Mouse (Mus musculus) heart, embryonic 16.5 days (tissue): ENCODE data around the gene Casp7. TPM values are rescaled to one million over a fixed set of nuclear protein-coding genes. Genes with fewer than 3 reads are reported as not detected.

Experiments
- ATAC-seq: fragments of 200-750 bp; cut with Nextera tagmentation; replicated peaks from 2 replicates; pipeline ENCODE4 v1.8.0; 2017; ENCODE audit warnings: moderate number of reproducible peaks; ENCODE audit not compliant: insufficient read depth, low FRiP score; ENCODE audit errors: extremely low read depth
- H3K27ac ChIP-seq: fragments of 300-500 bp; sonication (generic); 2 replicates; pipeline ENCODE4 v1.5.1; 2014; ENCODE audit warnings: mild to moderate bottlenecking, low read length, control low read depth, moderate library complexity
- H3K27me3 ChIP-seq: fragments of 300-500 bp; sonication (generic); 2 replicates; pipeline ENCODE4 v1.6.1; 2014; ENCODE audit warnings: low read length, mixed read lengths; ENCODE audit not compliant: control insufficient read depth, insufficient read depth
- H3K36me3 ChIP-seq: fragments of 300-500 bp; sonication (generic); 2 replicates; pipeline ENCODE4 v1.6.1; 2014; ENCODE audit not compliant: control insufficient read depth, insufficient read depth
- H3K4me1 ChIP-seq: fragments of 300-500 bp; sonication (generic); 2 replicates; pipeline ENCODE4 v1.6.1; 2014; ENCODE audit warnings: low read length, mixed read lengths; ENCODE audit not compliant: control insufficient read depth, insufficient read depth
- H3K4me2 ChIP-seq: fragments of 300-500 bp; sonication (generic); 2 replicates; pipeline ENCODE4 v1.6.1; 2014; ENCODE audit warnings: low read depth, mild to moderate bottlenecking, control low read depth, low read length
- H3K4me3 ChIP-seq: fragments of 300-500 bp; sonication (generic); 2 replicates; pipeline ENCODE4 v1.5.1; 2014; ENCODE audit warnings: mild to moderate bottlenecking, control low read depth, low read length
- H3K9ac ChIP-seq: fragments of 300-500 bp; sonication (generic); 2 replicates; pipeline ENCODE4 v1.6.1; 2014; ENCODE audit warnings: low read length, control low read depth
- H3K9me3 ChIP-seq: fragments of 300-500 bp; sonication (generic); replicated peaks from 2 replicates; pipeline ENCODE4 v1.6.1; 2016; ENCODE audit warnings: low read length; ENCODE audit not compliant: control insufficient read depth
- WGBS: fragments of 180-500 bp; shearing (Covaris S2); extraction: QIAGEN DNeasy Blood & Tissue Kit; methylation state at CpG from one replicate; pipeline ENCODE4 v1.1.7; 2014; 5-methylcytosine and 5-hydroxymethylcytosine counted together
- polyA plus RNA-seq: library from polyadenylated mRNA; unstranded; fragments of >200 nt; fragmentation: Nextera tagmentation; extraction: Ambion mirVana; gene quantifications from 2 replicates; pipeline ENCODE4 v1.2.1, GENCODE M21; 2015

Gene Casp7
- polyA plus RNA-seq, 1 experiment from 2014 or later = 33.2 TPM

DNA sequence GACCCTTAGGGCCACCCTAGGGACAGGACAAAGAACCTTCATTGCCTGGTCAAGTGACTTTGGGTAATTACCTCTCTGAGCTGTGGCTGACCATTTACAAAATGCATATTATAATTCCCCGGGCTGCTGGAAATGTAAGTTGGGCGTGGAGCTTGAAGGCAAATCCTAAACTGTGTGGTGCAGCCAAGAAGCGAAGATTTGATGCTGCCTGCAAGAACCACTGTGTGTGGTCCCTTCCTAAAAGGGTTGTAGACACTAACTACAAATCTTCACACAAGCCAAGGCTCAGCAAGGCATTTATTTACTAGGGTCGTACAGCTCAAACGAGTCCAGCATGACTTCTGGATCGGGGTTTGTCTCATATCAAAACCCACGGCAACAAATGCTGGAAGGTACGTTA, 32.4 kb upstream of the Casp7 start:
- Histone ChIP-seq H3K4me3 (no peak overlapping the region), H3K27me3 (no peaks in the 10 kb centered on the region), H3K27ac (no peak overlapping the region), H3K4me2 (no peak overlapping the region), H3K4me1 (peaks cover 4% of the 10 kb centered on the region; the same call in 1 of the 2 replicates), H3K9me3 (no peaks in the 10 kb centered on the region), H3K36me3 (peaks cover 27% of the 10 kb centered on the region), H3K9ac (no peak overlapping the region)
- 83% methylated on average over 8 of the region's 8 CpGs for WGBS
- no peak for ATAC-seq

DNA sequence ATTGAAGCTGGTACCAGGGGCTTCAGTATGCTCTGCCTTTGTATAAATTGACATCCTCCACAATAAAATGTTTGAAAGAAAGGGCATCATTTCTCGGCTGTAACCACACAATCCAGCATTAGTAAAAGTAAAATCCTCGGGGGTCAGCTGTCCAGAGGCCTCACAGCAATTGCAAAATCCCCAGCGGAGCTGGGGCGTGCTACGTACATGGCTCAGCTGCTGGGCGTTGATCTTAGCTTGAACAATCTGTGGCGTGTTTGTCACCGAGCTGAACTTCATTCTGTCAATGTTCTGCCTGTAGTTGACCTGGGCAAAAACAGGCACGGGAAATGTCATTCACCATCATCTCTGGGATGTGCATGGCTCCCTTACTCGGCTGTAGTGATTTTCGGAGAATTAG, 30.8 kb upstream of the Casp7 start:
- no peak overlapping the region for H3K4me3 ChIP-seq
- 81% methylated on average over 11 of the region's 11 CpGs for WGBS
- H3K4me2 ChIP-seq = no peak overlapping the region
- no peaks in the 10 kb centered on the region for H3K9me3 ChIP-seq
- H3K4me1 ChIP-seq = peaks cover 4% of the 10 kb centered on the region; the same call in 1 of the 2 replicates
- peaks cover 31% of the 10 kb centered on the region for H3K36me3 ChIP-seq
- H3K27ac ChIP-seq = no peak overlapping the region
- no peak overlapping the region for H3K9ac ChIP-seq
- H3K27me3 ChIP-seq = no peaks in the 10 kb centered on the region
- no peak for ATAC-seq

DNA sequence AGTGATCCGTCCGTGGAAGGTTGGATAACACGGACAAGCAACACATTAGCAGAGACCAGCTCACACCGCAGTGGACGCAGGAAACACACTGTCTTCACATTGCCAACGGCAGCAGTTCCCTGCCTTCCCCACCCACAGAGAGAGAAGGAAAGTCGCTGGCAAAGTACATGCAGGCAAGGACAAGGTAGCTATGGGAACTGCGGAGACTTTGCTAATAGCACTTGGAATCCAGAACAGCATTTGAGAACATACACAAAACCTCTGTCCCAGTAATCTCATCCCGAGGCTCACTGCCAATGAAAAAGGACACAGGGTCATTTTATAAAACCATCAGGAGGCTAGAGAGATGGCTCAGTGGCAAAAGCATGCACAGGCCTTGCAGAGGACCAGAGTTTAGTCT, 30.3 kb upstream of the Casp7 start:
- ATAC-seq = no peak
- Histone ChIP-seq H3K27ac (no peak overlapping the region), H3K27me3 (no peaks in the 10 kb centered on the region), H3K4me1 (peaks cover 4% of the 10 kb centered on the region; the same call in 1 of the 2 replicates), H3K9ac (no peak overlapping the region), H3K4me3 (no peak overlapping the region), H3K36me3 (peaks cover 28% of the 10 kb centered on the region), H3K4me2 (no peak overlapping the region), H3K9me3 (no peaks in the 10 kb centered on the region)
- 61% methylated on average over 9 of the region's 9 CpGs for WGBS

DNA sequence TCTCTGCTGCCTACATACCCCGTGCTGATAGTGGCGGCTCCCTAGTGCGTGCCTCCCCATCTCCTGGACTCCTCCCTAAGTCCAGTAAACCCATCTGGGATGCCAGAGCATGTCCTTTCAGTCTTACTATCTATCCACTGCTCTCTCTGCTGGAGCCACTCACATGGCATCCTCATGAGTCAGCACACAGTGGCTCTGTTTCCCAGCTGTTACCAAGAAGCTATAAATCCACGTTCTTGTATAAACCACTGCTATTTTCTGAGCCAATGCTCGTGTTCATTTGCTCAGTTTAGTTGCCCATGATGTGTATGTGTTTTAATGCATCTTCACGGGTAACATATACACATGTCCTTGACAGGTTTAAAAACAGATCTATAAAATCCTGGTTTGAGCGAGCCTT, 29.2 kb upstream of the Casp7 start:
- H3K27me3 ChIP-seq = no peaks in the 10 kb centered on the region
- ATAC-seq = no peak
- no peaks in the 10 kb centered on the region for H3K9me3 ChIP-seq
- no peak overlapping the region for H3K4me3 ChIP-seq
- peaks cover 4% of the 10 kb centered on the region; the same call in 1 of the 2 replicates for H3K4me1 ChIP-seq
- no peak overlapping the region for H3K9ac ChIP-seq
- H3K4me2 ChIP-seq = no peak overlapping the region
- no peak overlapping the region for H3K27ac ChIP-seq
- peaks cover 23% of the 10 kb centered on the region for H3K36me3 ChIP-seq
- 73% methylated on average over 7 of the region's 7 CpGs for WGBS

DNA sequence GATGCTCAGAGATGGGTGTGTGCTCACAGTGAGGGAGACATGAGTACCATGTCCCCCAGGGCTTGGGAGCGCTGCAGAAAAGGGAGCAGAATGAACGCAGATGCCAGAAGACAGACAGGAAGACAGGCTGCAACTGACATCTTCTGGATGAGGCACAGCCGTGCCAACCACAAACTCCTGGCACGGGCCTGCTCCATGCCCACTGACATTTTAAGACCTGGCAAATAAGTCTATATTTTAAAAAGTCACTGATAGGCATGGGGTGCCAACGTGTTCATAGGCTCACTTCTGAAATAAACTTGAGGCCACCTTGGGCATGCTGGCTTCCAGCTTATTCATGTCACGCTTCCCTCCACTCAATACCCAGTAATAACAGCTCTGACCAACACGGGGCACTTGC, 28.0 kb upstream of the Casp7 start:
- Histone ChIP-seq H3K4me1 (peaks cover 4% of the 10 kb centered on the region; the same call in 1 of the 2 replicates), H3K27ac (no peak overlapping the region), H3K9ac (no peak overlapping the region), H3K9me3 (no peaks in the 10 kb centered on the region), H3K4me2 (no peak overlapping the region), H3K27me3 (no peaks in the 10 kb centered on the region), H3K4me3 (no peak overlapping the region), H3K36me3 (peaks cover 21% of the 10 kb centered on the region)
- no peak for ATAC-seq
- 84% methylated on average over 7 of the region's 7 CpGs for WGBS

DNA sequence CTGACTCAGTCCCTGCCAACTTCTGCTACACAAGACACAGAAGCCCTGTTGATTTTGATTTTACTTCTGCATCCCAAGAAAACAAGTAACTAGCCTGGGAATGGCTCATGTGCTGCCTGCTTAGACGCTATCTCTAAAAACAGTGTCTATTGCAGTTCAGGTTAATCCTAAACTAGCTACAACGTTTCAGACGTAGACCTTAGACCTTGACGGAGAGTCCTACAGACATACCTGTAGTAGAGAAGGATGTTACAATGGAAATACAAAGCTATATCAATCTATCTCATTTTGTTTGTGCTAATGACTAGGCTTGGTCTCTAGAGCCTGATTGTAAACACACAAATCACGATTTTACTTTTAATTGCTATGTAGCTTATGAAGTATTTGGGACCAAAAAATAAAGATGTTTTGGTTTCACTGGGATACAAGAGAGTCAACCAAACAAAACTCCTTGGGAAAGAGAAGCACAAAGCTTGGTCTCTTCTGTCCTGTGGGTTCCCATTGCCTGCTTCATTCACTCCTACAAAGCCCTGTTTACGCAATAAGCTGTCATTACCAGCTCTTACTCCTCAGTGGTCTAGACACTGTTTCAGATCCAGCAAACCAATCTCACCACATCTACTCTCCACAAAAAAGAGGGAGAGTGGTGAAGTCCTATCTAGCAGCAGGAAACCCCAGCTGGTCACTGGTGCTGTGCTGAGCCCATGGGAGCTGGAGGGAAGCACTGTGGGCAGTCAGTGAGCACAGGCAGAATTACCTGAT, 26.4 kb upstream of the Casp7 start:
- Histone ChIP-seq H3K4me1 (peaks cover 4% of the 10 kb centered on the region; the same call in 1 of the 2 replicates), H3K27me3 (no peaks in the 10 kb centered on the region), H3K9ac (no peak overlapping the region), H3K27ac (no peak overlapping the region), H3K36me3 (peaks cover 10% of the 10 kb centered on the region), H3K4me2 (no peak overlapping the region), H3K9me3 (no peaks in the 10 kb centered on the region), H3K4me3 (no peak overlapping the region)
- WGBS = 91% methylated on average over 6 of the region's 6 CpGs
- no peak for ATAC-seq

DNA sequence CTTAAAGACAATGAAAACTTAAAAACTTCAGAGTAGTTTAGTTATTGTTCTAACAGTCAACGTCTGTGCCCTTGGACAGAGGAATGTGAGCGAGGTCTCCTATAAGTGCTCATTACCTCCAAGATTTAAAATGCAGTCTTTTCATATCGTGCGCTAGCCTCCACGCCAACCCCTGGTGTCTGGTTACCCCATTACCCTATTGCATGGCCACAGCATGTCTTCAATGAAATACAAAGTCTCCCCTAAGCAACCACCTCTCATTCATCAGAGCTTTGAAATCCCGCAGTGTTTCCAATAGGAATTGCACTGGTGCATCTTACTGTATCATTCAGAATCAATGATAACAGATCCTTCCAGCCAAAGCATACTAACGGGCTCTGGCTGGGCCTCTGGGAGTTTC, 24.7 kb upstream of the Casp7 start:
- Histone ChIP-seq H3K27me3 (no peaks in the 10 kb centered on the region), H3K4me2 (no peak overlapping the region), H3K4me1 (peaks cover 1% of the 10 kb centered on the region; the same call in 1 of the 2 replicates), H3K27ac (no peak overlapping the region), H3K36me3 (peaks cover 18% of the 10 kb centered on the region), H3K4me3 (no peak overlapping the region), H3K9ac (no peak overlapping the region), H3K9me3 (0 out of 2 replicates have a peak, but pooled peaks cover 2% of the 10 kb centered on the region)
- 85% methylated on average over 7 of the region's 7 CpGs for WGBS
- no peak for ATAC-seq

DNA sequence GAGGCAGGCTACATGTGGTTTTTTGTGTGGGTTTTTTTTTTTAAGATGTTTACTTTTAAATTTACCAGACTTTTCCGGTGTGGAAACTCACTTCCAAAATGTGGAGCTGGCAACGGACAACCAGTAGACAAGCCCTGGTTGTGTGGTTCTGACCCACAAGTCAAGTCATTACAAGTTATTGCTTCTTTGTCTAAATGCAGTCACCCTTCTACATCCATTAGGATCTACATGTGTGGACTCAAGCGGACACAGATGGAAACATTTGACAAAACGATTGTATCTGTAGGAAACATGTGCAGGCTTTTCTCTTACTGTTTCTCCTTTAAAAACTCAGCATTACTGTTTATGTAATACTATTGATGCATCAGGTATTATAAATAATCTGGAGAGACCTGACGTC, 23.7 kb upstream of the Casp7 start:
- Histone ChIP-seq H3K9me3 (0 out of 2 replicates have a peak, but pooled peaks cover 2% of the 10 kb centered on the region), H3K4me1 (peaks cover 5% of the 10 kb centered on the region), H3K27me3 (no peaks in the 10 kb centered on the region), H3K4me2 (no peak overlapping the region), H3K27ac (no peak overlapping the region), H3K9ac (no peak overlapping the region), H3K36me3 (peaks cover 21% of the 10 kb centered on the region), H3K4me3 (no peak overlapping the region)
- ATAC-seq = no peak
- WGBS = 96% methylated on average over 5 of the region's 5 CpGs

DNA sequence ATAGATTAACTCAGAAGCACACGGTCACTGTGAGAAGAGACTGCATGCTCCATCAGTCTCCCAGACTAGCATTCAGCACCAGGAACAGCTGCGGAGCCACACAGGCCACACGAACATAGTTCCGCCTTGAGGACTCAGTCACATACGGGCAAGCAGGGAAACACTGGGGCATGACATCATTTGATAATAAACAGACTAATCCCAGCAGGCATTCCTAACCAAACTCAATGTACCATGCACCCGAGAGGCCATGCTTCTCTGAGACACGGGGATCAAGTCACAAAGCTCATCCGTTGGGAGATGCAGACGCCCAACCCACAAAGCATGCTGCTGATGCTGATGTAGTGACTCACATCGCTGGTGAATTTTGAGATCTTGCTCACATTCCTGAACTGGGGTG, 22.9 kb upstream of the Casp7 start:
- 0 out of 2 replicates have a peak, but pooled peaks cover 2% of the 10 kb centered on the region for H3K9me3 ChIP-seq
- no peak for ATAC-seq
- no peak overlapping the region for H3K27ac ChIP-seq
- peaks cover 6% of the 10 kb centered on the region for H3K4me1 ChIP-seq
- no peak overlapping the region for H3K9ac ChIP-seq
- 49% methylated on average over 10 of the region's 10 CpGs for WGBS
- peaks cover 21% of the 10 kb centered on the region for H3K36me3 ChIP-seq
- no peak overlapping the region for H3K4me3 ChIP-seq
- no peaks in the 10 kb centered on the region for H3K27me3 ChIP-seq
- no peak overlapping the region for H3K4me2 ChIP-seq
